Mouse (Mus musculus) embryonic fibroblast, embryonic 13.5 days (primary cell): ENCODE data around the gene Surf6.

Source experiments
- CTCF ChIP-seq: IDR thresholded peaks from 2 replicates; pipeline ENCODE4 v1.5.1; 2011; ENCODE audit warnings: mild to moderate bottlenecking, control low read depth, low read length, moderate library complexity, borderline replicate concordance; ENCODE audit not compliant: insufficient read depth
- POLR2A ChIP-seq: IDR thresholded peaks from 2 replicates; pipeline ENCODE4 v1.6.1; 2011; ENCODE audit warnings: low read depth, mild to moderate bottlenecking, control low read depth, low read length, moderate library complexity

GRCm38 (mm10) chr2:26912253-26912770 lies 9.6 kb upstream of the Surf6 start:
- no peak for TF ChIP-seq POLR2A
- no peak for TF ChIP-seq CTCF
